Mouse (Mus musculus) brain, adult 10 weeks (tissue): Measurements from ENCODE around the gene Thrb. TPM values are rescaled to one million over a fixed set of nuclear protein-coding genes. Genes with fewer than 3 reads are reported as not detected.

ENCODE experiments used
- polyA plus RNA-seq: library from polyadenylated mRNA; stranded (reverse); fragments of 350-450 nt; fragmentation: Illumina TruSeq; extraction: RNeasy Lipid Tissue Mini Kit (QIAGEN cat#74804); gene quantifications from one replicate; pipeline ENCODE4 v1.2.3, GENCODE M21; 2015; ENCODE audit warnings: low read depth, low replicate concordance

Thrb gene
- polyA plus RNA-seq: 29.6 TPM

GRCm38 (mm10) chr14:17659686-17660328 lies at the start of gene Thrb:
Gene Thrb, plus strand, starts transcription at chr14:17660261.

